ENCODE assay signal across 8 mouse cellular contexts in genomic region chr16:17561751-17562208, GRCm38 (mm10). TPM values are rescaled to one million over a fixed set of nuclear protein-coding genes. Genes with fewer than 3 reads are reported as not detected.
DNase-seq lines count a peak whose midpoint lies in the region; ATAC-seq and TF ChIP-seq lines count a peak whose summit lies in the region.

Gene P2rx6 (plus strand): TSS chr16:17561885.

- H3K4me1 ChIP-seq in embryonic facial prominence, embryonic 14.5 days (ENCODE audit: control insufficient read depth, insufficient read depth, low read length) = peaks cover 20% of the 10 kb centered on the region
- H3K4me1 ChIP-seq in heart, embryonic 13.5 days = peaks cover 41% of the 10 kb centered on the region
- H3K4me1 ChIP-seq in stomach, embryonic 14.5 days (ENCODE audit: control insufficient read depth, insufficient read depth, low read length) = peaks cover 26% of the 10 kb centered on the region

- H3K27me3 ChIP-seq in embryonic facial prominence, embryonic 14.5 days (replicated peaks; ENCODE audit: control insufficient read depth, insufficient read depth, low read length) = peaks cover 9% of the 10 kb centered on the region
- peaks cover 20% of the 10 kb centered on the region for H3K27me3 ChIP-seq in heart, embryonic 13.5 days (replicated peaks)
- no peaks in the 10 kb centered on the region for H3K27me3 ChIP-seq in stomach, embryonic 14.5 days (ENCODE audit: control insufficient read depth, insufficient read depth, low read length)

- H3K9ac ChIP-seq in embryonic facial prominence, embryonic 14.5 days (ENCODE audit: low read depth, low read length) = peak within 1 kb of the TSS; percentile 37
- peak within 1 kb of the TSS; percentile 64 for H3K9ac ChIP-seq in heart, embryonic 13.5 days
- H3K9ac ChIP-seq in stomach, embryonic 14.5 days (replicated peaks; ENCODE audit: low read depth, low read length) = no peak within 1 kb of the TSS; the same call in 1 of the 2 replicates

- DNase-seq in layer of hippocampus, adult 2 months (ENCODE audit: low spot score in 2 of 2) = no peak
- no peak for DNase-seq in layer of hippocampus, adult 8-10 months (ENCODE audit: low spot score in 2 of 2)
- peak; percentile 74 for DNase-seq in embryonic facial prominence, embryonic 14.5 days (ENCODE audit: low spot score)
- peak; percentile 42 for DNase-seq in kidney, postnatal 14 days
- no peak for DNase-seq in cerebellum, adult 8-10 months

- peak within 1 kb of the TSS; percentile 70 for H3K27ac ChIP-seq in layer of hippocampus, adult 2 months
- peak within 1 kb of the TSS; percentile 65; the same call in 1 of the 2 replicates for H3K27ac ChIP-seq in embryonic facial prominence, embryonic 14.5 days (replicated peaks; ENCODE audit: low read depth, low read length)
- peak within 1 kb of the TSS; percentile 67 for H3K27ac ChIP-seq in heart, embryonic 13.5 days (replicated peaks)
- peak within 1 kb of the TSS; percentile 73 for H3K27ac ChIP-seq in stomach, embryonic 14.5 days (ENCODE audit: low read length)

- H3K36me3 ChIP-seq in embryonic facial prominence, embryonic 14.5 days (ENCODE audit: control insufficient read depth, insufficient read depth, low read length) = no peaks in the 10 kb centered on the region
- H3K36me3 ChIP-seq in heart, embryonic 13.5 days = no peaks in the 10 kb centered on the region
- no peaks in the 10 kb centered on the region for H3K36me3 ChIP-seq in stomach, embryonic 14.5 days (ENCODE audit: control insufficient read depth, insufficient read depth, low read length)

- WGBS in embryonic facial prominence, embryonic 14.5 days = under 1% methylated on average over 10 of the region's 10 CpGs
- WGBS in heart, embryonic 13.5 days = under 1% methylated on average over 10 of the region's 10 CpGs
- 3% methylated on average over 10 of the region's 10 CpGs for WGBS in stomach, embryonic 14.5 days

- ATAC-seq in embryonic facial prominence, embryonic 14.5 days (ENCODE audit: low read depth) = peak; percentile 67; the same call in 1 of the 2 replicates
- ATAC-seq in heart, embryonic 13.5 days (ENCODE audit: extremely low read depth, insufficient number of reproducible peaks, low FRiP score, low TSS enrichment) = peak; percentile 23; the same call in 1 of the 2 replicates
- ATAC-seq in megakaryocyte, adult 5-6 weeks (ENCODE audit: poor library complexity, severe bottlenecking) = peak; percentile 55
- peak; percentile 47; the same call in 1 of the 2 replicates for ATAC-seq in stomach, embryonic 14.5 days (ENCODE audit: insufficient number of reproducible peaks, insufficient read depth, low FRiP score, low read depth)

- no peaks in the 10 kb centered on the region for H3K9me3 ChIP-seq in embryonic facial prominence, embryonic 14.5 days (ENCODE audit: control insufficient read depth, low read length)
- no peaks in the 10 kb centered on the region for H3K9me3 ChIP-seq in heart, embryonic 13.5 days
- H3K9me3 ChIP-seq in stomach, embryonic 14.5 days (ENCODE audit: control insufficient read depth, low read depth, low read length) = no peaks in the 10 kb centered on the region

- H3K4me3 ChIP-seq in layer of hippocampus, adult 2 months = peak within 1 kb of the TSS; percentile 48
- H3K4me3 ChIP-seq in embryonic facial prominence, embryonic 14.5 days (ENCODE audit: low read depth, low read length) = peak within 1 kb of the TSS; percentile 27
- H3K4me3 ChIP-seq in heart, embryonic 13.5 days = peak within 1 kb of the TSS; percentile 45
- peak within 1 kb of the TSS; percentile 22 for H3K4me3 ChIP-seq in stomach, embryonic 14.5 days (ENCODE audit: low read depth, low read length)

- TF ChIP-seq CTCF in layer of hippocampus, adult 2 months (conservative IDR thresholded peaks at IDR 0.05) = no peak

- peak within 1 kb of the TSS; percentile 57 for H3K4me2 ChIP-seq in embryonic facial prominence, embryonic 14.5 days (ENCODE audit: low read depth, low read length)
- peak within 1 kb of the TSS; percentile 74 for H3K4me2 ChIP-seq in heart, embryonic 13.5 days
- H3K4me2 ChIP-seq in stomach, embryonic 14.5 days (replicated peaks; ENCODE audit: low read depth, low read length) = peak within 1 kb of the TSS; percentile 60

RNA-seq across cellular contexts. Expression of gene P2rx6, which starts in this region (rescaled TPM):
- total RNA-seq in layer of hippocampus, adult 2 months (2021) = 1 to 10 TPM in 1 of 2 experiments, under 1 TPM in 1; 0.95 to 1.4 TPM
- 1 to 10 TPM; 1.2 to 1.9 (median 1.6) TPM for total RNA-seq in layer of hippocampus, adult 8-10 months (2022)
- polyA plus RNA-seq in embryonic facial prominence, embryonic 14.5 days (2014; fragmentation: Nextera tagmentation; extraction: Ambion mirVana) = 0.84 and 1.5 TPM in 2 replicates
- 0.65 and 0.79 TPM in 2 replicates for polyA plus RNA-seq in heart, embryonic 13.5 days (2015; fragmentation: Nextera tagmentation; extraction: Ambion mirVana)
- not detected in 2 replicates for total RNA-seq in megakaryocyte, adult 5-6 weeks (2015)
- total RNA-seq in megakaryocyte, adult 5-6 weeks (2017) = not detected in 2 replicates
- polyA plus RNA-seq in stomach, embryonic 14.5 days (2014; fragmentation: Nextera tagmentation; extraction: Ambion mirVana) = 0.90 and 0.93 TPM in 2 replicates

Comparison
In these comparisons a context has a peak if more than half of its experiments do, and no peak if none do; other contexts are left out.
1. Peak in ATAC-seq, H3K4me3 ChIP-seq, H3K27ac ChIP-seq, H3K9ac ChIP-seq and H3K4me2 ChIP-seq in heart, embryonic 13.5 days; RNA of the gene not detected or under 1 TPM.
2. Peak in ATAC-seq in megakaryocyte, adult 5-6 weeks; RNA of the gene not detected or under 1 TPM.
3. Peak in ATAC-seq, H3K4me3 ChIP-seq, H3K27ac ChIP-seq and H3K4me2 ChIP-seq in stomach, embryonic 14.5 days; RNA of the gene not detected or under 1 TPM.
4. DNase-seq: peak in embryonic facial prominence, embryonic 14.5 days (single experiment) and kidney, postnatal 14 days (single experiment); none in layer of hippocampus, adult 2 months (0 of 2), layer of hippocampus, adult 8-10 months (0 of 2) and cerebellum, adult 8-10 months (single experiment).
5. Peak in every context shown above with its lines, with median percentiles within 50 percentile points of each other: H3K27ac ChIP-seq, H3K4me3 ChIP-seq, ATAC-seq and H3K4me2 ChIP-seq.